Mouse (Mus musculus) embryonic fibroblast, embryonic 13.5 days (primary cell): ENCODE measurements around the gene Snx18. TPM values are rescaled to one million over a fixed set of nuclear protein-coding genes. Genes with fewer than 3 reads are reported as not detected.

ENCODE experiments used
- H3K27ac ChIP-seq: 2 replicates; pipeline ENCODE4 v1.5.1; 2012; ENCODE audit warnings: low read length, control low read depth, inconsistent platforms; ENCODE audit not compliant: insufficient read depth
- H3K4me1 ChIP-seq: 2 replicates; pipeline ENCODE4 v1.6.1; 2011; ENCODE audit warnings: low read length; ENCODE audit not compliant: control insufficient read depth, insufficient read depth
- H3K4me3 ChIP-seq: 2 replicates; pipeline ENCODE4 v1.5.1; 2011; ENCODE audit warnings: mild to moderate bottlenecking, control low read depth, low read length; ENCODE audit not compliant: insufficient read depth
- CTCF ChIP-seq: IDR thresholded peaks from 2 replicates; pipeline ENCODE4 v1.5.1; 2011; ENCODE audit warnings: mild to moderate bottlenecking, control low read depth, low read length, moderate library complexity, borderline replicate concordance; ENCODE audit not compliant: insufficient read depth
- POLR2A ChIP-seq: IDR thresholded peaks from 2 replicates; pipeline ENCODE4 v1.6.1; 2011; ENCODE audit warnings: low read depth, mild to moderate bottlenecking, control low read depth, low read length, moderate library complexity
- polyA plus RNA-seq: library from polyadenylated mRNA; stranded (reverse); fragments of >200 nt; gene quantifications from 2 replicates; pipeline ENCODE4 v1.2.4, GENCODE M21; 2011; ENCODE audit warnings: low read depth; ENCODE audit not compliant: missing spikeins, insufficient read length

Snx18 gene
- polyA plus RNA-seq = 42.3 and 60.7 TPM in 2 replicates

GRCm38 (mm10) chr13:113617891-113618823 lies at the start of gene Snx18:
Gene Snx18 (minus strand): TSS chr13:113618564.
- Histone ChIP-seq H3K27ac (peak within 1 kb of the TSS; percentile 65), H3K4me1 (peaks cover 6% of the 10 kb centered on the region), H3K4me3 (peak within 1 kb of the TSS; percentile 95)
- TF ChIP-seq POLR2A = peak; percentile 95
- peak; percentile 84 for TF ChIP-seq CTCF

GRCm38 (mm10) chr13:113663883-113664282 lies 45.5 kb upstream of the Snx18 start:
- Histone ChIP-seq H3K4me1 (peaks cover 2% of the 10 kb centered on the region; the same call in 1 of the 2 replicates), H3K27ac (no peak overlapping the region), H3K4me3 (no peak overlapping the region)
- TF ChIP-seq POLR2A = no peak
- no peak for TF ChIP-seq CTCF

GRCm38 (mm10) chr13:113663151-113663779 lies 44.9 kb upstream of the Snx18 start, which contains the start of gene Hspb3:
Gene Hspb3 (minus strand): TSS chr13:113663676.
- no peak within 1 kb of the TSS for H3K4me3 ChIP-seq

GRCm38 (mm10) chr13:113661826-113662271 lies 43.5 kb upstream of the Snx18 start:
- TF ChIP-seq POLR2A (no peak), CTCF (no peak)
- Histone ChIP-seq H3K4me3 (no peak overlapping the region), H3K4me1 (peaks cover 2% of the 10 kb centered on the region; the same call in 1 of the 2 replicates), H3K27ac (no peak overlapping the region)

More at GRCm38 (mm10) chr13:113663151-113663779, 44.9 kb upstream of the Snx18 start, which contains the start of gene Hspb3:
- H3K4me1 ChIP-seq = peaks cover 2% of the 10 kb centered on the region; the same call in 1 of the 2 replicates
- no peak within 1 kb of the TSS for H3K27ac ChIP-seq
- TF ChIP-seq POLR2A (no peak), CTCF (no peak)

GRCm38 (mm10) chr13:113660576-113661310 lies 42.4 kb upstream of the Snx18 start:
- TF ChIP-seq POLR2A = no peak
- no peak for TF ChIP-seq CTCF
- Histone ChIP-seq H3K4me1 (peaks cover 2% of the 10 kb centered on the region; the same call in 1 of the 2 replicates), H3K27ac (no peak overlapping the region), H3K4me3 (no peak overlapping the region)

- TF ChIP-seq POLR2A (no peak), CTCF (no peak)
- no peak overlapping the region for H3K27ac ChIP-seq
- no peak overlapping the region for H3K4me3 ChIP-seq
- peaks cover 2% of the 10 kb centered on the region; the same call in 1 of the 2 replicates for H3K4me1 ChIP-seq
Observed at GRCm38 (mm10) chr13:113657204-113657603, 38.8 kb upstream of the Snx18 start.

- no peak for TF ChIP-seq CTCF
- no peak for TF ChIP-seq POLR2A
- Histone ChIP-seq H3K27ac (no peak overlapping the region), H3K4me1 (no peaks in the 10 kb centered on the region), H3K4me3 (no peak overlapping the region)
Observed at GRCm38 (mm10) chr13:113656639-113657038, 38.3 kb upstream of the Snx18 start.

GRCm38 (mm10) chr13:113655511-113655910 lies 37.1 kb upstream of the Snx18 start:
- H3K27ac ChIP-seq = no peak overlapping the region
- H3K4me3 ChIP-seq = no peak overlapping the region
- no peaks in the 10 kb centered on the region for H3K4me1 ChIP-seq
- TF ChIP-seq POLR2A (no peak), CTCF (no peak)
